Mouse (Mus musculus): ENCODE measurements around the gene Gm17467.
"Not testable (repeated sequence)": the region's sequence is repeated elsewhere in the genome, so short reads cannot be mapped to it uniquely, and the experiment has no call there.

Gm17467 gene

GRCm38 (mm10) chrX:123704691-123705090, at the start of gene Gm17467:
TSS of gene Gm17467 (minus strand) at chrX:123704791.
- DNase-seq (ENCODE audit: low spot score in 2 of 2), result not testable (repeated sequence)
